Mouse (Mus musculus) CD4-positive, CD25-positive, alpha-beta regulatory T cell, adult 2 months (primary cell): ENCODE measurements around the gene Pde1b.

ENCODE experiments used
- DNase-seq: peaks from one replicate; pipeline ENCODE4 v3.0.0-alpha.2; 2012; ENCODE audit warnings: low read depth, low spot score

Pde1b gene

DNA sequence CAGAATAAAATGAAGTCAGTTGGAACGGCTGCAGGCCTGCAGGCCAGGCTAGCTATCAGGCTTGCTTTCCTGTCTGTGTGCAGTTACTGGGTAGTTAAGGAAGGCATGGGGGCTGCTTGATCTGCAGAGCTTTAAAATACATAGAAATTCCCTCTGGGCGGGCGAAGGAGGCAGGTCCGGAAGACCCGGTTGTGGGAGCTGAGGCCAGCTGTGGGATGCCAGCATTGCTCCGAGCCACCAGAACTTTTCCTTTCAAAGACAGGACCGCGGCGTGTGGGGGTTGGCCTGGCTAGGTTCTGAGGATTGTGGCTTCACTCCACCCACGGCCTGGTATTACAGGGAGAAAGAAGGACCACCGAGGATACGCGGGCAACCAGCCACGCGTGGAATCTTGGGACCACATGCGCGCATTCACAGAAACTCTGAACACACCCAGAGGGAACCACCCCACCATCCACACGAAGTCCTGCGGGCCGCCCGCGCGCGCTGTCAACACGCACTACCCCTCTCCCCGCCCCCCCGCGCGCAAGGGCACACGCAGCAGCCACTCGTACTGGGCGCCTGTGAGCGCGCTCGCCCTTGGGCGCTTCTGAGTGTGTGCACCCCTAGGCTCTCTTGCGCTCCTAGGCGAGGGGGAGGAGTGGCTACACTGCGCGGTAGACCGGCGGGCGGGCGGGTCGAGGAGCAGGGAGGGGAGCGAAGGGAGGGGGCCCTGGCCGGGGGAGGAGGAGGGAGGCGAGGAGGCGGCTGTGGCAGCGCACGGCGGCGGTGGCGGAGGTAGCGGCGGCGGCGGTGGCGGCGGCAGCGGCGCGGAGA is at the start of gene Pde1b:
Gene Pde1b (plus strand): TSS at position 600 of the 816 bp plus-strand sequence.
- DNase-seq, result peak; percentile 72

DNA sequence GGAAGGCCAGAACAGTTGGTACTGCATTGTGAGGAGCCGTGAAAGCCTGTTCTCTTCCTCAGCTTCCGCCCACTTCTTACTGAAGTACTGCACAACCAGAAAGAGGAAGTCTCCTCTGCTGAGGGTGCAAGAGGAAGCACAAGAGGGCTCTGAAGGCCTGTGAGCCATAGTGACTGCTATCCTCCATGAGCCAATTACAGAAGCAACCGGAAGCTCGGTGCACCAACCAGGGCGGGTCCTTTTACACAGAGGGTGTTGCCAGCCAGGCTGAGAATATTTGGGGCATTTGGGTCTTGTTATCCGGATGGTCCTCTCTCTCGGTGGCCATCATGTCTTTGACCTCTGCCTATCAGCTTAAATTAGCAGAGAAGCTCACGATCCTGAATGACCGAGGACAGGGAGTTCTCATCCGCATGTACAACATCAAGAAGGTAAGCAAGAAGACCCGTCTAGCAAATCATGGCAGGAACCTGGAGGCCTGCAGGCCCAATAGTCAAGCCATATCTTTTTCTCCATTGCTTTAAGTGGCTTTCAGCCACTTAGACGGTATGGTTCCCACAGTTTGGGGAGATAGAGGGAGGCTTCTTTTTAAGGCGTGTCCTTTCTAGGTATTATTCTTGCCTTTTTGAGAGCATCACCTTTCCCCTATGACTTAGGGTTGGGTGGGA is 49.1 kb upstream of the Pde1b start, which contains the start of gene Nckap1l:
Gene Nckap1l (plus strand): TSS at position 244 of the 668 bp plus-strand sequence.
- peak; percentile 90 for DNase-seq

DNA sequence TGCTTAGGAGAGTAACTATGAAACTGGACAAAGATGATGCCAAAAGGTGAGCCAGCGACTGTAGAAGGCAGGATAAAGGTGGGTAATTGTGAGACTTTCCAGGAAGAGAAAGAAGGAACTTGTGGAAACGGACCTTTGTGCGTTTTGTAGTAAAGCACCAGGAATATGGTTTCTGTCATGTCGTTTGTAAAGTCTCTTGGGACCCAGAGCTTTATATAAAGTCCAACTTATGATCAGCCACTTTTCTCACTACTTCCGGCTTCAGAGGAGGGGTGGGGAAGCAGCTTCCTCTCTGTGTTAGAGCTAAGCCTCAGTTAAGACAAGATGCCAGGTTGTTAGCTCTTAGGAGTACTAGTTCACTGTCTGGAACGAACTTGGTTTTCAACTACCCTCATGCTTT is 48.4 kb upstream of the Pde1b start:
- peak; percentile 45 for DNase-seq

DNA sequence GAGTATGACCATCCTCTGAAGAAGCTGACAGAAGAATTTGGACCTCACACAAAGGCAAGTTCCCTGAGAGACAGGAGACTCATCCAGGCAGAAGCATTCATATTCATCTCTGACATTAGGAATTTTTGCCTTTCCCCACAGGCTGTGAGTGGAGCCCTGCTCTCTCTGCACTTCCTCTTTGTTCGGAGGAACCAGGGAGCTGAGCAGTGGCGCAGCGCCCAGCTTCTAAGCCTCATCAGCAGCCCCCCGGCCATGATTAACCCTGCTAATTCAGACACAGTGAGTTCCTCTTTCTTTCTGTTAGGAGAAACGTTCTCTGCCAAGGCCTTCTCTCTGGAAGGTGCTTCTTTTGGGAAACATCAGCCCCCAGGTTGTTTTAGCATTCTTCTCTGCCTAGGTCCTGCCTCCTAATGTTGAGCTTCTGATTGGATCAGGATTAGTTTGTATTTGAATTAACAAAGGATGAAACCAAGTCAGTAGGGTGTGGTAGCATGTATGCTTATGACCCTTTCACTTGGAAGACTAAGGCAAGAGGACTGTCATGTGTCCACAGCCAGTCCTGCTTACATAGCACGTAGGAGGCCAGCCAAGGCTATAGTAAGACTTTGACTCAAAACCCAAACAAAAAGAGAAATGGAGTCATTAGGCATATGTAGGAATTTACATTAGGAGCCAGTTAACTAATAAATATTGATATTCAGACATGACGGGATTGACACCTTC is 40.1 kb upstream of the Pde1b start:
- no peak for DNase-seq

DNA sequence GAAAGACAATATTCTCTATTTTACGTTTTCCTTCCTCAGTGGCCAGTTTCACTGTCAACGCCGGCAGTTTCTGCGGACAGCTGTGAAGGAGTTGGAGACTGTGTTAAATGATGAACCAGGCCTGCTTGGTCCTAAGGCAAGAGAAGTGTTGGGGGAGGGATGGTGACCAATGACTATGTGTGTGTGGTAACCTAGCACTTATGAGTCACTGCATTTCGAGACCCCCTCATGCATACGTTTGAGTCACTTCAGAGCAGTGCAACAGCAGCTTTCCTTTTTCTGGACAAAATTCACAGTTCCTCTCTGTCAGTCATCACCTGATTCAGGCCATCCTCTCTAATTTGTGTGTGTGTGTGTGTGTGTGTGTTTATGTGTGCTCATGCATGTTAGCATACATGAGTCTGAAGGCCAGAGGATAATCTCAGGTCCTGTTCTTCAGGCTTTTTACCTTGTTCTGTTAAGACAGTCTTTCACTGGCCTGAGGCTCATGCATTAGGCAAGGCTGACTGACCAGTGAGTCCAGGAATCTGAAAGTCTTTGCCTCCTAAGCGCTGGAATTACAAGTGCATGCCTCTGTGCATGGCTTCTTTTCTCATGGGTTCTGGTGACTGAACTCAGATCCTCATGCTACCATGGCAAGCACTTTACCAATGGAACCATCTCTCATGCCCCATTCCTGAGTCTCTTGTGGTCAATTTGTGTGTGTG is 31.2 kb upstream of the Pde1b start:
- DNase-seq, result no peak

DNA sequence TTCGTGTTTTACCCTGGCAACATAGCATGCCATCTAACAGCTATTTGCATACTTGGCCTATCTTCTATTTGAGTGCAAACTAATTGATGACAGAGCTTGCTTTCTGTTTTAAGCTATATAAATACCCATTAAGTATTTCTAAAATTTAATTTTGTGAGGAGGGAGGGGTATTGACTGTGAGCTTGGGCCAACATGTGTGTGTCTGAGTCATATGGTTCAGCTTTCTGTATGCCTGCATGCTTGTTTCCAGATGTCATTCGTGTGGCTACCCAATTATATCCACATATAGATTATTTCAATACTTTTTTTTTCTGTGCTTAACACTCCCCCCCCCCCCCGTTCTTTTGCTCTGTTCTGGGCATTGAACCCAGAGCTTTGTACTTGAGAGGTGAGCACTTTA is 30.6 kb upstream of the Pde1b start:
- DNase-seq, result no peak

DNA sequence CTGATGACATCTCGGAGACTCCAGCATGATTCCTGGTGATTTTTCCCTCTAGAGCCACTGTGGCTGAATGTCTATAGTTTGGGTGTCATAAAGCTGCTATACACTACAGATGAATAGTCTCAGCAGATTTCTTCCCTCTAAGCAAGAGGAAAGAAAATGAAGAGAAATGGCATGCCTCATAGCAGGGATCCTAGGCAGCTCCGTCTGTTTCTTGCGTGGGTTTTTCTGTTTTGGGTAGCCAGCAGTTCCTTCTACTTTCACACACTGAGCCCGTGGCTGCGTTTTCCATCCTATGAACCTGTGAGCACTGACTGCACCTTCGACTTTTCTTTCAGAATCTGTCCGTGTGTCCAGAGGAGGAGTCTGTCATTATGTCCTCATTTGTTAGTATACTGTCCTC is 29.7 kb upstream of the Pde1b start:
- no peak for DNase-seq

DNA sequence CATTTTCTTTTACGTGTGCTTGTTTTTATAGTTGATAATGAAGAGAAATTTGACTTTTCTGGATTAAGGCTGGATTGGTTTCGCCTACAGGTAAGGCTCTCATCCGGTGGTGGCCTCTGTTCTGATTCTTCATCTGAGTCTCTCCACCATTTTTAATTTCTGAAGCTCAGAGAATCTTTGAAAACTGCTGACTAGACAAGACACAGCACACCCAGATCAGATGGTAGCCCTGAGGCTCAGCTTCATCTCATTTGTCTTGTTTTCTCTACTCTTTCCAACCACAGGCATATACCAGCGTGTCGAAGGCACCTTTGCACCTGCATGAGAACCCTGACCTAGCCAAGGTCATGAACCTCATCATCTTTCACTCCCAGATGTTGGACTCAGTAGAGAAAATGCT is 29.1 kb upstream of the Pde1b start:
- DNase-seq, result no peak

DNA sequence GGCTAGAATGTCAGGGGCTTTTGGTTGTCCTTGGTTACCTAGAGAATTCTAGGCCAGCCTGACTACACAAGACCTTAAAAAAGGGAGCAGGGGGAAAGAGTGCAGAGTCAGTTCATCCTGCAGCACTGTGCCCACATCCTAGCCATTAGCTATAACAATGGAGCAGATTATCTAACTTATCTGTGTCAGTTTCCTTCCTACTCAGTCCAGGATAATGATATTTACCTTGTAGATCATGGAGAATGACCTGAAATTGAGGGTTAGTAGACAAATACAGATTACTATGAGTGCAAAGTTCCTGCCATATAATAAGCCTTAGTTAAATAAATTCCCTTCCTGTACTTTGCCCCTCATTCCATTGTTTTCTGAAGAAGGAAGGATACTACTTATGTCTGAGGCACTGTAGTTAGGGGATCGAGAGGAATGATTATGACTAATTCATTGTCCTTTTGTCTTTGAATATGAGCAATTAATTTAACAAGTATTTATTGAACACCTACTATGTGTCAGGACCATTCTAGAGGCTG is 23.7 kb upstream of the Pde1b start:
- DNase-seq, result no peak

DNA sequence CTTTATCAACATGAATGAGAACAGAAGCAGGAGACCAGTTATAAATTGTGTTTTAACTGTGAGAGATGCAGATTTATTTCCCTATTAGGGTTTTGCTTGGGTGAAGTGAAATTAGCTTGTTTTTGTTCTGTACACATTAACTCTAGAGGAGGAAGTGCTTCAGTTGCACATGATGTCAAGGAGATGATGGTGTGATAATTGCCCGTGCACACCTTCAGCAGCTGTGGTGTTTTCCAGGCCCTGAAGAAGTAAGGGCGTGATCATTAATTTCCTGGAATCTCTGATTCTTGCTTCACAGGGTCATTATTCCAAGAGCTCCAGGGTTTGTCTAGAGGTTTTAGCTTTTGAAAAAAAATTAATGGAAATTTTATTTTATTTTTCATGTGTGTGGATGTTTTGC is 22.7 kb upstream of the Pde1b start:
- no peak for DNase-seq

DNA sequence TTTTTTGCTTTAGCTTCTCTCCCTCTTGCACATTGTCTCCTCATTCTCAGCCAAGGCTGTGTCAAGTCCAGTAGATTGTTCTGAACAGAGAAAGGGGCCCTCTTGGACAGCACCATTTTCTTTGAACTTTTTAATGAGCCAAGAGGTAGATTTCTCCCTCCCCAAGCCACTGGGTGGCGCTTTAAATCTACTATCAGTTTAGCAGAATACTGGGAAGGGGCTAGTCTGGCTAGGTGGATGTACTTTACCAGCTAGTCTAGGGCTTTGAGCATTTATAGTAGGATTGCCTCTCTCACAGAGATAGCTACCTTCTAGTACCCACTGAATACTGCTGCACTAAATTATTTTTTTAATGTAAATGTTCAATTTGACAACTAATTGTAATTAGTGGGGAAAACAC is 20.3 kb upstream of the Pde1b start:
- DNase-seq, result peak; percentile 7

DNA sequence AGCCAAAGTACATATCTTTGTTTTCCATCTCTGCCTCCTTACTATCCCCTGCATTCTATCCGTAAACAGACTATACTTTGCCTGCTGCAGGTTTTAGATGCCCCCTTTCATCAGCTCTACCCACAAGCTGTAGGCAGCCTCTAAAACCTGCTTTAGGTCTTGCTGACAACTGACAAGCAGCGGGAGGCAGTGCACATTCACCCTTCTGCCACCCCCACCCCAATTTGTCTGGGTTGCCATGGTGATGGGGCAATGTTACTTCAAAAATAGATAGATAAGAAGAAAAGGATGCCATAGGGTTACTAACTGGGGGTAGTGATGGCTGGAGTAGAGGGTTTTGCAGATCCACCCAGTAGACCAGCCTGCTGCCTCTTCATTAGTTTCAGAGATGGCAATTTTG is 18.3 kb upstream of the Pde1b start:
- no peak for DNase-seq

DNA sequence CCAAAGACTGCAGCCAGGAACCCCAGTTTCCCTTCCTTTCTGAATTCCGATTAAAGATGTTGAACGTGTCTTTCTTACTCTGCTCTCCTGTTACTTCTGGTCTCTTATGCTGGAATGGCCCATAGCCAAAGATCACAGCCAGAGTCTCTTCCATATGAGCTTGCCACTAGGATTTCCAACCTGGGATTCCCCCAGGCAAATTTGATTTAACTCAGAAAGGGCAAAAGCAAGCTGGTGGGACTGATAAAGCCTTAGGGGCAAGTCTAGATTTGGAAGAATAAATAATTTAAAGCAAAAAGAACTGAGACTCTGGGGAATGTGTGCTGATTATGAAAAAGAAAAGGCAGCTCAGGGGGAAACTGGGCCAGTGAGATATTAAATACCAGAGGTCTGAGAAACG is 17.7 kb upstream of the Pde1b start:
- DNase-seq, result no peak

DNA sequence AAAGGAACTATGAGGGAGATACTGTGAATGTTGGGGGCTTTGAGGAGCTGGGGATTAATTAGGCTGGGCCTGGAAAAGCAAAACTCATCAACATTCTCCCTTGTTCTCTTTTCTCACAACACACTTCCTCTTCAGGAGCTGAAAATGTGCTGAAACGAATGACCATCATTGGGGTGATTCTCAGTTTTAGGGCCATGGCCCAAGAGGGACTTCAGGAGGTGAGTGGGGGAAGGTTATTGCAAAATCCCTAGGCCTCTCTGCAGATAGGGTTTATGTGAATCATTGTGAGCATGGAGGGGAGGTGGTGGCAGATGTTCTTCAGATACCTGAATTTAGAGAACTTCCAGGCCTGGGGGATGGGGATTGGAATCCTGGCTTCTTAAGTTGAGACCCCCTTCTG is 16.2 kb upstream of the Pde1b start:
- DNase-seq, result no peak

DNA sequence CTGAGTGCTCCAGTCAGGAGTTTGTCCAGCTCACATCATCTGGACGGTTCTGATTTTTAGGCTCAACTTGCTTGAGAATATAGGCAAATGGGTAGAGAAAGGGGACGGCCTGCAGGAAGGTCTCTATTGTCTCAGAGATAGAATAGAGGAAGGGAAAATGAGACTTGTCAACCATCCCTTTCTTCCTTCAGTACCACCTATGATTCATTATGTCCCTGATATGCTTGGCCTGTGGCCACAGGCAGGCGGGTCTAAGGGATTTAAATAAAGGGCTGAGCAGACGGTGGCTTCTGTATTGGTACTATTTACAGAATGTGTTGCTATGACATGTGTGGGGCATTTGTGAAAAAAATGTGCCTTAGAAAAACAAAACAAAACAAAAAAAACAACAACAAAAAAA is 14.5 kb upstream of the Pde1b start:
- no peak for DNase-seq

DNA sequence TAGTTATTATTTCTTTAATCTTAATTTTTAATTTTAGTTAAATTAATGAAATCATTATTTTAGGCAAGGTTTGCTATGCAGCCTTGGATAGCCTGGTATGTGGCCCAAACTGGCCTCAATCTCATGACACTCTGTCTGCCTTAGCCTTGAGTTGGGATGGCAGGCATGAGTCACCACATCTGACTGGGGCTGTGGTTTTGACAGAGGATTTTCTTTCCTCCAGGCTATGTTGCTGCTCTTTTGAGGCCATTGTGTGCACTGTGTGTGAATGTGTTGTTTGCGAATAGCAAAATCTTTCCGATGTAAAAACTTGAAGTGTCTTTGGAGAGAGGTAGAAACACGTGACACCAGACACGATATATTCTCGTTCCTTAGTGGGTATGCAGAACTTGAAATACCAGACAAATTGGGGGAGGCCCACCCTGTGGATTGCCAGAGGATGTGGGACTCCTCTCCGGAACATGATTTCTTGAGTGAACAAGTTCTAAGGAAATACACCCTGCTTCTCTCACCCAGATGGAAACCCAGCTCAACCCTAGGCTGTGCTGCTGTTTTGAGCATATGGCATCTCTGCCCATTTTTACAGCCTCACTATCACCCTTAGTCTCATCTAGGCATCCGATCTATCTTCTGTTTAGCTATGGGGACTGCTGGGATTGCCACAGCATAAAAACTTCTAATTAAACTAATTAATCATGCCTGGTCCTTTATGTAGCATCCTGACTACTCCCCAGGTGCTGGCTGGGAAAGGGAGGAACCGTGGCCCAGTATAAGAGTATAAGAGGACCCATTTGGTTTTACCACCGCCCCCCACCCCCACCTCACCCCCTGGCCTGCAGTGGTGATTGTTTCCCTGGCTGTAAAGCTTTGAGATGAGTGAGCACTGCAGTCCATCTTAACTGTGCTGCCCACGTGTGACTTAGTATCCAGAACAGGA is 6.4 kb upstream of the Pde1b start:
- no peak for DNase-seq

DNA sequence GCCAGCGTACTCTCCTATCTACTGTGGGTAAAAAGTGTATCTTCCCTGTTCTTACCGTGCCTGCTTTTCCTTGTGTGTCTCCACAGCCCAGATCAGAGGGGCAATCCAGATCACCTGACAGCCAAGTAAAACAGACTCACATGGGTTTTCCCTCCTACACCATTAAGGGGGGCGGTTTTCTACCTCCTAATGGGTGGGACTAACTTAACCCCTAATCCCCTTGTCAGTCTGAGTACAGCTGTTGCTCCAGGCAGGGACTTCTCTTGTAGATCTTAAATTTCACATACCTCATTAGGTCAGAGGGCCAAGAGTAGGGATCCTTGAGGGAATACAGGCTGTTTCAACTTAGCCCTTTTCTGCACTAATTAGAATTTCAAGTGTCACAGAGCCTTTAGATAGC is 4.7 kb upstream of the Pde1b start:
- DNase-seq, result no peak

DNA sequence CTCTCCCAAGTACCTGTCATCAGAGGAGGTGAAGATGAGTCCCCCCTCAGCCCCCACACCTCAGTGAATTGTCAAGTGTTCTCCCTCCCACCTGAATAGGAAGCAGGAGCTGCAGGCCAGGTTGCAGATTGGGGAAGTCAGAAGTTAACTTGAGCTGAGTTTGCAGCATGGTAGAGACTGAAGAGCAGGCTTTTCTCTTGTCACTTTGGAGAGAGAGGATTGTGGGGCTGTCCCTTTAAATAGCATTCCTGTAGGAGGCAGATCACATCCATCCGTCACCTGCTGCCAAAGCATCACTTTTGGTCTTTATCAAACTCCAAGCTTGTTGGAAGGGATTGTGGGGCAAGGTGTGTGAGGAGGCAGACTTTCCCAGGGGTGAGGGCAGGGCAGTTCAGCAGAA is 2.1 kb upstream of the Pde1b start:
- DNase-seq, result no peak

DNA sequence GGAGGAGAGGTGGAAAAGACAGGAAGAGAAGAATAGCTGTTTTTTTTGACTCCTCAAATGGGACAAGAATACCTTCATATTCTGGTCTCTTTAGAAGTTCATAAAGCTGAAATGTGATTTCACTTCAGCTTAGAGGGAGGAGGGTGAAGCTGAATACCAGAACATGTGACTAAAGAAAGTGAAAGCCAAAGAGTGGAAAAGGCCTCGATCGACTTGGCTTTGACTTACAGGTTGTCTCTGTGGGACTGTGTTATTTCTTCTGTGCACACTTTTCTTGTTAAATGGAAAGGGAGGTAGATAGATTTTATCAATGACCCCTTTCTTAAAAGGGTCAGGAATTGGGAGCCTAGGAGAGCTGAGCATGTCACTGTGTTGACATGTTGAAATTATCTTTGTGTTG is 1.6 kb upstream of the Pde1b start:
- DNase-seq, result peak; percentile 19

DNA sequence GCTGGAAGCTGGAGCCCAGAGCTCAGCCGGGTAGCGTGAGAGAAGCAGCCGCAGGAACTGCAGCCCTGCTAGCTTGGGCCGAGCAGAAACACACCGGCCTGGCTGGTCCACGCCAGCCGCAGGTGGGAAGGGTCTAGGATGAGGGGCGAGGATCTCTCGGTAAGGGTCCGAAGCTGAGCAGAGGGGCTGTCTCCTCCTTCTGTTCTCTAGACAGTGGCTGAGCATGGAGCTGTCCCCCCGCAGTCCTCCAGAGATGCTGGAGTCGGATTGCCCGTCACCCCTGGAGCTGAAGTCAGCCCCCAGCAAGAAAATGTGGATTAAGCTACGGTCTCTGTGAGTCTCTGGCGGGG is 392 bp downstream of the Pde1b start:
- DNase-seq, result no peak

DNA sequence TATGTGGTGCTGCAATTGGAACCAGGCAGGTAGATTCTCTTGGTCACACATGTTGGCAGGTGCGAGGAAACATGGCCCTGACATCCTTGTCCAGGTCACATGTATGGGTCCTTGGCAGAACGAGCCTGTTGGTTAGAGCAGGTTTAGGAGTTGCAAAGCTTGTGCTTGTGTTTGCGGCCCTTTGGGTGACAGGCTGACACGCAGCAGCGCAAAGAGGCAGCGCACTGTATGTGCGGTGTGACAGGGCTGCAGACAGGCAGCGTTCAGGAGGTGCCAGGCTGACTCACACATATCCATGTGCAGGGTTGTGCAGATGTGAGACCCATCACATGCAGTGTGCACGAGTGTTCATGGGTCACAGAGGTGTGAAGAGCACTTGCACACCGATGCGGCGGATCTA is 826 bp downstream of the Pde1b start:
- DNase-seq, result peak; percentile 9
